Mouse (Mus musculus) brown adipose tissue, adult 24 weeks (tissue): Measurements from ENCODE around the gene Tmem62. TPM values are rescaled to one million over a fixed set of nuclear protein-coding genes. Genes with fewer than 3 reads are reported as not detected.
"Not testable (repeated sequence)": the region's sequence is repeated elsewhere in the genome, so short reads cannot be mapped to it uniquely, and the experiment has no call there.

Experiments used
- H3K27ac ChIP-seq: fragments of 200-500 bp; replicated peaks from 2 replicates; pipeline ENCODE4 v1.5.1; 2012; ENCODE audit warnings: low read depth, mild to moderate bottlenecking, low read length
- H3K4me1 ChIP-seq: fragments of 200-500 bp; 2 replicates; pipeline ENCODE4 v1.6.1; 2012; ENCODE audit warnings: low read length, mixed read lengths; ENCODE audit not compliant: control insufficient read depth, insufficient read depth, insufficient read length
- H3K4me3 ChIP-seq: fragments of 200-500 bp; 2 replicates; pipeline ENCODE4 v1.5.1; 2012; ENCODE audit warnings: low read depth, mild to moderate bottlenecking, low read length, moderate library complexity; ENCODE audit not compliant: insufficient read depth
- polyA plus RNA-seq: library from polyadenylated mRNA; stranded (reverse); fragments of >200 nt; gene quantifications from 2 replicates; pipeline ENCODE4 v1.2.4, GENCODE M21; 2012; ENCODE audit not compliant: missing spikeins, insufficient read depth, insufficient read length

Gene Tmem62
- polyA plus RNA-seq, 1 experiment, result 4.8 TPM

DNA sequence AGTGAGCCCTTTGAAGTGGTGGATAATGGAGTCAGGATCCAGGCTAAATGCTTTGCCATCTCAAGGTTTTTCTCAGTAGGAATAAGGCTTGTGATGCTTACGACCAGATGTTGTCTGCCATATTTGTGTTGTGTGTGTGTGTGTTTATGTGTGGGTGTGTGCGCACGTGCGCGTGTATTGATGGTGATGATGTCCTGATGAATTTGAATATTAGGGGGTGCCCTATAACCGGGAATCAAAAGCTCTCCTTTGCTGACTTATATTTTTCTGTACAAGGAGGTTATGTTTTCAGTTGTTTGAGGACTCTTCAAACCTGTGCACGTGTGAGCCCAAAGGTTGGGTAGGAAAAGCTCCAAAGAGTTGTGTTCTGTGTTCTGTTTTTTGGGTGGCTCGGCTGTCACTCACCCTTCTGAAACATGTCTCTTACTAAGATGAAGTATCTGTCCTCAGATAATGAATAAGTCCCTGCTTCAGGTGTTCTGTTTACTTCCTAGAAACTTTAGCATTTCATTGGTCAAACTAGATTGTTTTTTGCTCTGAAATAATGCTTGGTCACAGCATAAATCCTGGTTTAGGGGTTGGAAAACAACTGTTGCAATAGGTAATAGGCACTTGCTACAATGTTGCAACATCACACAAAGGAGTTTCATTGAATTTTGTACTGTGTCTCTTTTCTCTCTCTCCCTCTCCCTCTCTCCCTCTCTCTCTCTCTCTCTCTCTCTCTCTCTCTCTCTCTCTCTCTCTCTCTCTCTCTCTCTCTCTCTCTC is 1.3 kb downstream of the Tmem62 start:
- peak overlapping the region; percentile 64 for H3K27ac ChIP-seq
- peak overlapping the region; percentile 95 for H3K4me3 ChIP-seq
- peaks cover 4% of the 10 kb centered on the region; the same call in 1 of the 2 replicates for H3K4me1 ChIP-seq

DNA sequence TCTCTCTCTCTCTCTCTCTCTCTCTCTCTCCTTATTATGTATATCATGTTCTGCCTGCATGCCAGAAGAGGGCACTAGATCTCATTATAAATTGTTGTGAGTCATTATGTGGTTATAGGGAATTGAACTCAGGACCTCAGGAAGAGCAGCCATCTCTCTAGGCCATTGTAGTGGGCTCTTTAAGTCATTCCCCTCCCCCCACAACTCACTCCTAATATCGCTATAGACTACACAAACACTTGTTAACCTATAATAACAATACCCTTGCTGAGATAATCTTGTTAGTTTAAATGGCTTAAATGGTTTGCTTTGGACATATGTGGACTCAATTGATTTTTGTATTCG is 1.8 kb downstream of the Tmem62 start:
- Histone ChIP-seq H3K27ac (no peak overlapping the region), H3K4me1 (peaks cover 4% of the 10 kb centered on the region; the same call in 1 of the 2 replicates), H3K4me3 (no peak overlapping the region)

DNA sequence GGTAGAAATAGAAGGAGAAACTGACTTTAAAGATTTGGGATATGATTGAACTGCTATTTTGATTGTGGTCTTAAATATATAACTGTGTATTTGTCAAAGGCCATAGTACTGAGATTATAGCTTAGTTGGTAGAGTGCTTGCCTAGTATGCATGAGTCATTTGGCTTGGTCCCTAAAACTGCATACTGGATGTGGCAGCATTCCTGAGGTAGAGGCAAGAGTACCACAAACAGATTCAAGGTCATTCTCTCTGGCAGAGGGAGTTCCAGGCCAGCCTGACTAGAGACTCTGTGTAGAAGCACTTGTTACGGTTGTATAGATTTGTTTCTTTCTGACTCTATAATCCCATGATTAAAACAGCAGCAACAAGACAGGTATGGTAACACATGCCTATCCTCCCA is 3.0 kb downstream of the Tmem62 start:
- Histone ChIP-seq H3K27ac (no peak overlapping the region), H3K4me3 (no peak overlapping the region)

DNA sequence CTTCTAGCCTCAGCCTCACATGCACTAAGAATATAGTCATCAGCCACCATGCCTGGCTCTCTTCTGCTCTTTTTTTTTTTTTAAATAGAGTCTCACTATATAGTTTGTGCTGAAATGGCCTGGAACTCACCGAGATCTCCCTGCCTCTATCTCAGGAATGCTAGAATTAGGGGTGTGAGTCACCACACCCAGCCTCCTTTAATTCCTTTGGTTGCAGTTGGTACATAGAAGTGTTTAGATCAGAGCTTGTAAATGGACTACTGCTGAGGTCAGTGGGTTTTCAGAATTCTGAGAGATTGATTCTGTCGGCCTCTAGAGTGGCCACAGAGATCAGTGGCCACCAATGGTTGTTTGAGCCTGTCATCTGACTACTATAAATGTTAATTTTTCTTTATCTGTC is 4.0 kb downstream of the Tmem62 start:
- H3K27ac ChIP-seq, result no peak overlapping the region
- H3K4me1 ChIP-seq, result peaks cover 4% of the 10 kb centered on the region; the same call in 1 of the 2 replicates
- no peak overlapping the region for H3K4me3 ChIP-seq

More for the DNA sequence above, 3.0 kb downstream of the Tmem62 start:
- H3K4me1 ChIP-seq, result peaks cover 4% of the 10 kb centered on the region; the same call in 1 of the 2 replicates

DNA sequence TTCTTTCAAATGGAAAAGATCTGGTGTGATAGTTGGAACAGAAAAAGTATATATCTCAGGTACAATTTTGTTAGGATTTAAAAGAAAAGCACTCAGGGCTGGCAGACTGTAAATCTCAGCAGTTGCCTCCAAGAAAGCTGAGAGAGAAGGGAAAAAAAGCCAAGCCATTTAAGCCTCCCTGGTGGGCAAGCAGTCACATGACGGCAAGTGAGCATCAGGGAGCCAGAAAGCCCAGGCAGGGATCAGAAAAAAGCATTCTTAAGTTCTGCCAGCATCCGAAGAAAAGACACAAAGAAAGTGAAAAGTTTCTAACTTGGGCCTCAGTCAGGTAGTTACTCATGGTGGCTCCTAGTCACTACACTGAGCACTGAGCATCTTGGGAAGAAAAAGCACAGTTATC is 6.8 kb downstream of the Tmem62 start:
- no peak overlapping the region for H3K27ac ChIP-seq
- H3K4me1 ChIP-seq, result no peaks in the 10 kb centered on the region
- no peak overlapping the region for H3K4me3 ChIP-seq

DNA sequence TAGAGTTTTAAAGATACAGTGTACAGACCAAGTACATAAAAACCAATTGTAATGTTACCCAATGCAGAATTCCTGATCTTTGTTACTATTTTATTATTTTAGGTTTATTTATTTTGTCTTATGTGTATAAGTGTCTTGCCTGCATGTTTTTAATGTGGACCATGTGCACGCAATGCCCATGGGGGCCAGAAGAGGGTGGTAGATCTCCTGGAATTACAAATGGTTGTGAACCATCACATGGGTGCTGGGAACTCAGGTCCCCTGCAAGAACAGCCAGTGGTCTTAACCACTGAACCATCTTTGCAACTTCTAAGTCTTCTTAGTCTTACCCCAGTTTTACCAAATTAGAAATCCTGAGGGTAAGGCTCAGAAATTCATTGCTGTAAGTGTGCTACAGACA is 8.4 kb downstream of the Tmem62 start:
- Histone ChIP-seq H3K4me3 (no peak overlapping the region), H3K27ac (no peak overlapping the region), H3K4me1 (no peaks in the 10 kb centered on the region)

DNA sequence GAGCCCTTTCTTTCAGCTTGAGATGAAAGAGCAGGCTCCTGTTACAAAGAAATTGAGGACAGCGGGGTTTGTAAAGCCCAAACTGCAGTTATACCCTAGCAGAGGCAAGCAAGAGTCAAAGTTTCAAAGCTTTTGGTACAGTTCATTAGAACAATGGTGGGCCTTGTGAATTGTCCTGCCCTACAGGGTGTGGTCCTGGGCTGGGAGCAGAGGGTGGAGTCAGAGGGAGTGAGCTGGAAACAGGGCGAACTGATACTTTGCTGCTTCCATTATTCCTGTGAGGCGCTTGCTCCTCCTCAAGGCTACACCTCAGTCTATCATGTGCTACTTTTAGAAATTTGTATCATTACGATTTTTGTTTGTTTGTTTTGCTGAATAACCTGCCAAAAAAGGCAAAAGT is 14.4 kb downstream of the Tmem62 start:
- Histone ChIP-seq H3K4me1 (no peaks in the 10 kb centered on the region), H3K4me3 (no peak overlapping the region), H3K27ac (no peak overlapping the region)

DNA sequence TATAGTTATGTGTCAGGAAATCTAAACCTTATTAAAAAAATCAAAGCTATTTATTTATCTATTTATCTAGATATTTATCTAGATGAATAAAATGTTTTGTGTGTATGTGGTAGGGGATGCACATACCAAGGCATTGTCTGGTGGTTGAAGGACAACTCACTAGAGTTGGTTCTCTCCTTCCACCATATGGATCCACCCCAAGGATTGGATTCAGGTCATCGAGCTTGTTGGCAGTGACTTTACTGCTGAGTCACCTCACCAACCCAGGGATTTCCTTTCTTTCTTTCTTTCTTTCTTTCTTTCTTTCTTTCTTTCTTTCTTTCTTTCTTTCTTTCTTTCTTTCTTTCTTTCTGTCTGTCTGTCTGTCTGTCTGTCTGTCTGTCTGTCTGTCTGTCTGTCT is 19.8 kb downstream of the Tmem62 start:
- not testable (repeated sequence) for H3K4me1 ChIP-seq, H3K27ac ChIP-seq, H3K4me3 ChIP-seq

DNA sequence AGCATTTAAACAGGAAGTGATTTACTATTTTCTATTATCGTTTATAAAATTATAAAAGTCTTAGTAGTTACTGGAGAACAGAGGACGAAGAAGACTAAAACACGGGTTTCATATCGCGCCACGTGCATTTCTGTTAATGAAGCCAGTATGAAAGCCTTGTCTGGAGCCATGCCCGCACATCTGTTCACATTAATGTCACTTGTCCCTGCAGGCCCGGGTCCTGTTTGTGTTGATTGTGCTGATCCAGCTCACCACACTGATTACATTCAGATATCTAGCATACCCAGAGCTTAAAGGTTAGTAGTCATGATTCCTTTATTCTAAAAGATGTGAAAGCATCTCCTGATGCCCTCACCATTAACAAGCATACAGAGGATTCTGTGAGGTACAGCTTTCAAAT is 22.0 kb downstream of the Tmem62 start:
- Histone ChIP-seq H3K4me3 (no peak overlapping the region), H3K4me1 (no peaks in the 10 kb centered on the region), H3K27ac (no peak overlapping the region)

DNA sequence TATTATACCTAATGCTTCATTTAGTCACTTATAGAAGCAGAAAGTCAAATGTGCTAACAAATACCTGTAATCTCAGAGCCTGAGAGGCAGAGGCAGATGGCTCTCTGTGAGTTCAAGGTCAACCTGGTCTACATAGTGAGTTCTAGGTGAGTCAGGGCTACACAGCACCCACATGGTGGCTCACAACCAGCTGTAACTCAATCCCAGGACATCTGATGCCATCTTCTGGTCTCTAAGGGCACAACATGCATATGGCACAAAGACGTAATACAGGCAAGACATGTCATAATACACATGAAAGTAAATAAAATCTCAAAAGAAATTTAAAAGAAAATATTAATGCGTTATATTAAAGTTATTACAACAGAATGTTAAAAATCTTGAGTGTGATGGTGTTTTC is 26.8 kb downstream of the Tmem62 start:
- Histone ChIP-seq H3K4me3 (no peak overlapping the region), H3K4me1 (no peaks in the 10 kb centered on the region), H3K27ac (no peak overlapping the region)

DNA sequence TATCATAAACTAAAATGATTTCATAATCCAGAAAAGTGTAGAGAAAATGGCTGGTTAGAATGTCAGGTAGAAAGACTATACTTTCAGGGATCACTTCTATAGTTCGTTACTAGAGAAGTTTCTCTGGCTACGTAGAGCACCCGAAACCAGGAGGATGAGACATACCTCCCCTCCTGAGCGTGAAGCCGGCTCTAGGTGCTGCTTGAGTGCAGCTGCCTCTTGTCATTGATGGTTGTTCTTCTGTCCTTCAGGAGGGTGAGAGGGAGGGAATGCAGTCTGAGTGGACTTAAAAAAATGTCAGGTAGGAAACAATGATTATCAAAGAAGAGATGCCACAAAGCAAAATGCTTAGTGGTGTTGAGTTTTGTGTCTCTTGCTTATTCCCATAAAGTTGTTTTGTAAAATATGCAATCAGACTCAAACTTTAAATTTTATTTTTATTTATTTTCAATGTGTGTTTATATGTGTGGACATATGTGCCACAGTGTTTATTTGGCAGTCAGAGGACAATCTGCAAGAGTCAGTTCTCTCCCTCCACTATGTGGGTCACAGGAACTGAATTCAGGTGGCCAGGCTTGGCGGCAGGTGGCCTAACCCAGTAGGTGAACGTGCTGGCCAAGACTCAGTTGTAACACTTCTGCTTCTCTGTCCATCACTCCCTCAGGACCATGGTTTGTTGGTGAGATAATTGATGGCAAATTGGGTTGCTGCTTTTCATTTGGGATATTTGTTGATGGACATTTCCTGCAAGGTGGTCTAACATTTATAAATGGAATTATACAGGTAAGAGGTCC is 27.4 kb downstream of the Tmem62 start:
- H3K4me3 ChIP-seq, result no peak overlapping the region
- H3K4me1 ChIP-seq, result peaks cover 3% of the 10 kb centered on the region; the same call in 1 of the 2 replicates
- no peak overlapping the region for H3K27ac ChIP-seq

DNA sequence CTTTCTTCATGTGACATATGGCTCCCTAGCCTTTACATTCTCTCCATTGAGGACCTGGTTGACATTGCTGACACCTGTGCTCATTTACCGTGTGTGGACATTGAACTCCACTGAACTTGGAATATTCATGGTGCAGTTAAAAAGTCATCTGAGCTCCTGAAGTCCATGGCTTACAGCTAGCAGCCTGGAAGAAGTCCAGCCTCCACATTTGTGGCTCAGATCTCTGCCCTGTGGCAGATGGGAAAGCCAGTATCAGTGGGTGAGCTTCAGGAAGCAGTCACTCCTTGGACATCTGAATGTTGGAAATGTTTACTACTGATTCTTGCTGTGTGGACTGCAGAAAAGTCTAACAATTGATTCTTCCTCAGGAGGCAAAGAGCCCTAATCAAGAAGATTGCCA is 30.2 kb downstream of the Tmem62 start:
- Histone ChIP-seq H3K27ac (no peak overlapping the region), H3K4me3 (no peak overlapping the region), H3K4me1 (peaks cover 3% of the 10 kb centered on the region; the same call in 1 of the 2 replicates)

DNA sequence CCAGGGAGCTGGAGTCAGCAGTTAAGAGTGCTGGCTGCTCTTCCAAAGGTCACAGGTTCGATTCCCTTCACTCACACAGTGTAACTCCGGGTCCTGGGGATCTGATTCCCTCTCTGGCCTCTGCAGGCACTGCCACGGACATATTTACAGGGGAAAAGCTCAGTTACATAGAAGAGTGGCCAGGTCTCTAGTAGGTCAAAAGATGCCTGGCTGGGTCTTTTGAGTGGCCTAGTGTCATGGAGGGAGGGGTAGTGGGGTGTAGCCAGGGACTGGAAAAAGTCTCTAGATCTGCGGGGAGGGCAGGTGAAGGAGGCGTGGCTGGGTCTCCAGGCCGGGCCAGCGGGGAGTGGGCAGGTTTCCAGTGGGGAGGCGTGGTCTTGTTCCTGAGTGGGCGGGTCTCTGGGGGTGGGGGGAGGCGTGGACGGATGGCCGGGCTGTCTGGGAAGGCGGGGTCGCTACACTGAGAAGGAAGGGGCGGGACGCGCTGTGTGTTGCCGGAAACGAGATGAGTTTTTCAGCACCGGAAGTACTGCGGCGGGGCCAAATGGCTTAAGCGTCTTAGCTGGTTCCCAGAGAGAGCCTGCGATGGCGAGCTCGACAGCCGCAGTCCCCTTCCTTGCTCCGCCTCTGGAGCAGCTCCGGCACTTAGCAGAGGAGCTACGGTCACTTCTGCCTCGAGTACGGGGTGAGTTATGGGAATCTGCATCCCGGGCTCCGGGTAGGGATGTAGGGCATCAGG is 31.3 kb downstream of the Tmem62 start, which contains the start of gene Ccndbp1:
Ccndbp1 (plus strand) TSS at position 479 of the 739 bp plus-strand sequence.
- peaks cover 3% of the 10 kb centered on the region; the same call in 1 of the 2 replicates for H3K4me1 ChIP-seq
- H3K4me3 ChIP-seq, result peak within 1 kb of the TSS; percentile 74
- H3K27ac ChIP-seq, result no peak within 1 kb of the TSS

DNA sequence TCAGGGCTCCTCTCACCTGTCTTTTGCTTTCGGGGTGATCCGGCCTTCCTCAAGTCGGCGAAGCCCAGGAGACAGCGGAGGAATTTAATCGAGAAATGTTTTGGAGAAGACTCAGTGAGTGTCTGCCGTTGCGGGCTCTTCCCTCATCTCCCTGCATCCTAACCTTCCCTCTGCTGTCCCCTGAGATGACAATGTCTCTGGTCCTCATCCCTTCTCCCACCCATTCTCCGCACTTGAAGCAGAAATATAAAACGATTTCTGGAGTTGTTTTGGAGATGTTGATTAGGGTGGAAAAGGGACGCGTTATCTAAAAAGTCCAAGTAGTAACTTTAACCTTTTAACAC is 31.8 kb downstream of the Tmem62 start:
- Histone ChIP-seq H3K4me3 (peak overlapping the region; percentile 74), H3K4me1 (peaks cover 3% of the 10 kb centered on the region; the same call in 1 of the 2 replicates), H3K27ac (no peak overlapping the region)

DNA sequence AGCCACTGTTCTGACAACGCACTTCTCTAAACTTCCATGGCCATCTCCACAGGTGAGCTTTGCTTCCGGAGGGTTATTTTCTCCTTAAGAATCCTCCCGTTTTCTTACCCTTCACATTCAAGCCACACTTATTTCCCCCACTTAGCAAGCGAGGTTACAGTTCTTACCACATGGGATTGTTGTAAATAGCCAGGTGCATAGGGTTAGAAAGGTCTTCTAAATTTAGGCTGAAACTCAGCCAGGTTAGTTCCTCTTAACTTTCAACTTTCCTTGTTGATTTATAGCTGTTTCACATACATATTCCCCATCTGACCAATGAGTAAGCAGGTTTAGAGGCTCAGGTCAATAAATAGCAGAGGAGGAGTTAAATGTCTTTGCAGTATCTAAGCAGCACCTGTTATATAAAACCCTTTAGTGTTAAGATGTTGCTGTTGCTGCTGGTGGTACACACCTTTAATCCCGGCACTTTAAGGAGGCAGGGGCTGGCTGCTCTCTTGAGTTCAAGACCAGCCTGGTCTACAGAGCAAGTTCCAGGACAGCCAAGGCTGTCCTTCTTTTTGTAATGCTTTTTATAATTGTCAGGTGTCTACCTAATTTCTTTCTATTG is 32.4 kb downstream of the Tmem62 start:
- H3K27ac ChIP-seq, result no peak overlapping the region
- peak overlapping the region; percentile 74 for H3K4me3 ChIP-seq
- peaks cover 3% of the 10 kb centered on the region; the same call in 1 of the 2 replicates for H3K4me1 ChIP-seq
